Mouse (Mus musculus): ENCODE measurements at regions not wholly inside any gene's neighbourhood (a gene's known extent, or its start where the extent isn't known, plus 50 kb on each side); places are given as distances from the start of the nearest gene placed in this dataset.

GRCm38 (mm10) chr11:89200458-89200857, 101.7 kb downstream of the Nog start:
- no peak for DNase-seq (ENCODE audit: low read depth)
- TF ChIP-seq POLR2A (IDR thresholded peaks at IDR 0.05; ENCODE audit: borderline replicate concordance, extremely low read depth, insufficient read depth, insufficient read length, poor library complexity, severe bottlenecking) (no peak), CTCF (IDR thresholded peaks at IDR 0.05; ENCODE audit: borderline replicate concordance, extremely low read depth, insufficient read depth, insufficient read length) (no peak)

GRCm38 (mm10) chr11:89192815-89193214, 109.3 kb downstream of the Nog start:
- TF ChIP-seq CTCF (IDR thresholded peaks at IDR 0.05; ENCODE audit: borderline replicate concordance, extremely low read depth, insufficient read depth, insufficient read length) (no peak), POLR2A (IDR thresholded peaks at IDR 0.05; ENCODE audit: borderline replicate concordance, extremely low read depth, insufficient read depth, insufficient read length, poor library complexity, severe bottlenecking) (no peak)
- DNase-seq (ENCODE audit: low read depth) = no peak

GRCm38 (mm10) chr11:89186911-89187621, 113.4 kb downstream of the Gm525 start:
- peak; percentile 87 for DNase-seq (ENCODE audit: low read depth)
- no peak for TF ChIP-seq CTCF (IDR thresholded peaks at IDR 0.05; ENCODE audit: borderline replicate concordance, extremely low read depth, insufficient read depth, insufficient read length)
- no peak for TF ChIP-seq POLR2A (IDR thresholded peaks at IDR 0.05; ENCODE audit: borderline replicate concordance, extremely low read depth, insufficient read depth, insufficient read length, poor library complexity, severe bottlenecking)

- TF ChIP-seq CTCF (IDR thresholded peaks at IDR 0.05; ENCODE audit: borderline replicate concordance, extremely low read depth, insufficient read depth, insufficient read length) (no peak), POLR2A (IDR thresholded peaks at IDR 0.05; ENCODE audit: borderline replicate concordance, extremely low read depth, insufficient read depth, insufficient read length, poor library complexity, severe bottlenecking) (no peak)
- DNase-seq (ENCODE audit: low read depth) = peak; percentile 87
Measured at GRCm38 (mm10) chr11:89185862-89186261, 112.2 kb downstream of the Gm525 start.

- TF ChIP-seq POLR2A (IDR thresholded peaks at IDR 0.05; ENCODE audit: borderline replicate concordance, extremely low read depth, insufficient read depth, insufficient read length, poor library complexity, severe bottlenecking) (no peak), CTCF (IDR thresholded peaks at IDR 0.05; ENCODE audit: borderline replicate concordance, extremely low read depth, insufficient read depth, insufficient read length) (no peak)
- DNase-seq (ENCODE audit: low read depth) = no peak
Measured at GRCm38 (mm10) chr11:89181471-89181870, 107.8 kb downstream of the Gm525 start.

GRCm38 (mm10) chr11:89178436-89178835, 104.8 kb downstream of the Gm525 start:
- no peak for TF ChIP-seq POLR2A (IDR thresholded peaks at IDR 0.05; ENCODE audit: borderline replicate concordance, extremely low read depth, insufficient read depth, insufficient read length, poor library complexity, severe bottlenecking)
- 0 out of 2 replicates have a peak, but pooled peaks have one; percentile 10 for TF ChIP-seq CTCF (IDR thresholded peaks at IDR 0.05; ENCODE audit: borderline replicate concordance, extremely low read depth, insufficient read depth, insufficient read length)
- DNase-seq (ENCODE audit: low read depth) = no peak

- no peak for TF ChIP-seq POLR2A (IDR thresholded peaks at IDR 0.05; ENCODE audit: borderline replicate concordance, extremely low read depth, insufficient read depth, insufficient read length, poor library complexity, severe bottlenecking)
- no peak for TF ChIP-seq CTCF (IDR thresholded peaks at IDR 0.05; ENCODE audit: borderline replicate concordance, extremely low read depth, insufficient read depth, insufficient read length)
- no peak for DNase-seq (ENCODE audit: low read depth)
Measured at GRCm38 (mm10) chr11:89175511-89175910, 101.9 kb downstream of the Gm525 start.

GRCm38 (mm10) chr11:89174967-89175366, 101.3 kb downstream of the Gm525 start:
- no peak for DNase-seq (ENCODE audit: low read depth)

DNA sequence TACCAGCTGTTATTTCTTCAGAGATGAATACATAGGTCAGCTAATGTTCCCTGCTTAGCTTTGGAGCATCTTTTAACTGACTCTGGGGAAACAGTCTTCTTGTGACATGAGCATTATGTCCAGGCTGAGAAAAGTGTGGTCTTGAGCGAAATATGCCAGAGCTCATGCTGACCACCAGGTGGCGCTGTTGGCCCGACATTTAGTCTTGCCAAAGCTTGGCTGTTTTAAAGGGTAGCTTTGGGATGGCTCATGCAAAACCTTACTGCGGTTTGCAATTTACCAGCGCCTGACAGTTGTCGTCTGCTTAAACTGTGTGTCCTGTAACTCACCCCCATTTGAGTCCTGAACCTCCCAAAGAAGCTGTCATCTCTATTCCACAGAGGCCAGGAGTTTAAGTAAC, 91.6 kb downstream of the Gm525 start:
- DNase-seq (ENCODE audit: low read depth) = peak; percentile 95
- TF ChIP-seq CTCF (IDR thresholded peaks at IDR 0.05; ENCODE audit: borderline replicate concordance, extremely low read depth, insufficient read depth, insufficient read length) (peak; percentile 96), POLR2A (IDR thresholded peaks at IDR 0.05; ENCODE audit: borderline replicate concordance, extremely low read depth, insufficient read depth, insufficient read length, poor library complexity, severe bottlenecking) (no peak)

More at GRCm38 (mm10) chr11:89174967-89175366, 101.3 kb downstream of the Gm525 start:
- TF ChIP-seq CTCF (IDR thresholded peaks at IDR 0.05; ENCODE audit: borderline replicate concordance, extremely low read depth, insufficient read depth, insufficient read length) = no peak
- no peak for TF ChIP-seq POLR2A (IDR thresholded peaks at IDR 0.05; ENCODE audit: borderline replicate concordance, extremely low read depth, insufficient read depth, insufficient read length, poor library complexity, severe bottlenecking)

- TF ChIP-seq POLR2A (IDR thresholded peaks at IDR 0.05; ENCODE audit: borderline replicate concordance, extremely low read depth, insufficient read depth, insufficient read length, poor library complexity, severe bottlenecking) (no peak), CTCF (IDR thresholded peaks at IDR 0.05; ENCODE audit: borderline replicate concordance, extremely low read depth, insufficient read depth, insufficient read length) (no peak)
- DNase-seq (ENCODE audit: low read depth) = no peak
Measured at GRCm38 (mm10) chr11:89153466-89154406, 80.1 kb downstream of the Gm525 start.

DNA sequence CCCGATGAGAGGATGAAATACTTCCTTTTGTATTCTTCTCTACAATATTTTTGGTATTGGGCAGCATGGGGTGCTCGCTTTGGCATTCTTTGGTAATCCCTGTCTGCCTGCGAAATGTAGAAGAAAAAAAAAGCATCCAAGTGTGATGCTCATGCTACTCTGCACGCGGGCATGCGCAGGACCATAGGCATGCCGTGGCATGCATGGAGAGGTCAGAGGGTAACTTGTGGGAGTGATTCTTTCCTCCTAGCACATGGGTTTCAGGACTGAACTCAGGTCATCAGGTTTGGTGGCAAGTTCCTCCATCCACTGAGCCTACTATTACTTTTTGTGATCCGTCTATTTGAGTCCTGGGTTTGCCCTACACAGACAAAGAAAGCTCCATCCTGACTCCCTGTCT, 74.3 kb downstream of the Gm525 start:
- no peak for TF ChIP-seq CTCF (IDR thresholded peaks at IDR 0.05; ENCODE audit: borderline replicate concordance, extremely low read depth, insufficient read depth, insufficient read length)
- no peak for DNase-seq (ENCODE audit: low read depth)

Data from brain, embryonic 14.5 days (tissue).